Mouse (Mus musculus) c-Kit-positive CD71-positive TER-119-positive erythroid progenitor cells, embryonic 14.5 days (primary cell): ENCODE data around the gene Tspyl2.
"Not testable (repeated sequence)": the region's sequence is repeated elsewhere in the genome, so short reads cannot be mapped to it uniquely, and the experiment has no call there.

Experiments
- DNase-seq: peaks from one replicate; pipeline ENCODE4 v3.0.0-alpha.2; 2013; ENCODE audit warnings: low spot score

The Tspyl2 gene

DNA sequence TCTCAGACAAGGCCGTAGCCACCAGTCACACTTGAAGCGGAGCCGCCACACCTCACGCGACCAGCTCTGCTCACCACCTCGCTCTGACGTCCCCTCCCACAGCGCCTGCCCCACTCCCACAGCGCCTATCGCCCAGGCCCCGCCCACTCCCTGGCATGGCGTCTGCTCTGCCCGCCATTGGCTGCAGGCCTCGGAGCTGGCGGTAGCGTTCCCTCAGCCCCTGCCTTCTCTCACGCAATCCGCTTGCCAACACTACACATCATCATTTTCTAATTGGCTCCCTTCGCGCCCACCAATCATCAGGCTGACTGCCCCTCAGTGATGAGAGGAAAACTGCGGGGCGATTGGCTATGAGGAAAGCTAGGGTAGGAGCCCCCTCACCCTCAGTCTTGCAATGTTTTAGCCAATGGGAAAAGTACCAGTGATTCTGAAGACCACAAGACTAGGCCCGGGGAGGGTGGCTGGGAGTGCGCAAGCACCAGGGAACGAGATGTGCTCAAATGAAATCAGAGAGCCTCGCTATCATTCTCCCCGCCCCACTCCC is at the start of gene Tspyl2:
Gene Tspyl2, minus strand, starts transcription at position 68 of the 544 bp plus-strand sequence.
- DNase-seq, result peak; percentile 72

DNA sequence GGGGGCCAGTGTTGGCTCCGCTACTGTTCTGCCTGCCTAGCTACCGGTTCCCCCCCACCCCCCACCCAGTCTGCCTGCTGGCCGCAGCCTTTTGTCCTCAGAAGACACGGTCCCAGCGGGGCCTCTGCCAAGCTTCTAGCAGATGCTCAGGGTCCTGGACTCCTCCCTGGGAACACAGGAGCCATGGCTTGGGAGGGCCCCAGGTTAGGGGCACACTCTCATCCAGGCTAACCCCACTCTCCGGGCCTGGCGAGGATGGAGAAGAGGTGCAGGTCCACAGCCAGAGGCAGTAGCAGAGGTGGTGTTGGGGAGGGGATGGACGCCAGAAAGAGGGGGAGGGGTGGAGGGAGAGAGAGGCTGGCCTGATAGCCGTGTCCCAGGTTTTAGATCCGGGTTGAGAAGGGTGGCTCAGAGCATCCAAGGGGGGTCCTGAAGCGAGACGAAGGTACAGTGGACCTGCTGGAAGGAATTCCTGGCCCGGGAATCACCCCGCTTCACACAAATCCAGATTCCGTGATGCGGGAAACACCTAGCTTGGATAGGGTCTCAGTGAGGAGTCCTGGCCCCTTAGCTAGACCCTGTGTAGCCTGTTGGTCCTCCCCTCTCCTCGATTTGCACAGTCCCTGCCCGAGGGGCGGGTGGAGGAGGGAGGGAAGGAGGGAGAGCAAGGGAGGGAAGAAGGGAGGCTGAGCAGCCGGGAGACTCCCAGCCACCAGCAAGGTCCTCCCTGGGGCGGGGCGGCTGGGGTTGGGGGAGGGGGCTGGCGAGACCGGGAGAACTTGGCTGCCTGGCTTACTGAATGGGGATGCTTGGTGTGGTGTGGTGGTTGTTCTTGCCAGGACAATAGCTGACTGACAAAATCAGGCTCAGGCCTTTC is 26.4 kb upstream of the Tspyl2 start, which contains the start of gene Gpr173:
Gene Gpr173, minus strand, starts transcription at position 308 of the 877 bp plus-strand sequence.
- DNase-seq, result no peak

DNA sequence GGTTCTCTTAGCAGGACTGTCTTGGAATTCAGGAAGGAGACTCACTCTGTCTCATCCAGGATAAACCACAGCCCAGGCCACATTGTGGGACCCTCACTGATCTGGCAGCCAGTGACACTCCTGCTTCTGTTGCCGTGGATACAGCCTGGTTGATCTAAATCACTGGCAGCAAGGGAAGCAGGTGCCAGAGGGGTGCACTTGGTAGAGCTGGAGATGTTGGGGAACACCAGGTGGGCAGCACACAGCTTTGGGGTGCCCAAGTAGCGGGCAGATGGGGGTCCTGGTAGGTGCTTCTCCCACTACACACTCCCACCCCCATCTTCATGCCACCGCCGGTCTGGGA is 25.8 kb upstream of the Tspyl2 start:
- no peak for DNase-seq

DNA sequence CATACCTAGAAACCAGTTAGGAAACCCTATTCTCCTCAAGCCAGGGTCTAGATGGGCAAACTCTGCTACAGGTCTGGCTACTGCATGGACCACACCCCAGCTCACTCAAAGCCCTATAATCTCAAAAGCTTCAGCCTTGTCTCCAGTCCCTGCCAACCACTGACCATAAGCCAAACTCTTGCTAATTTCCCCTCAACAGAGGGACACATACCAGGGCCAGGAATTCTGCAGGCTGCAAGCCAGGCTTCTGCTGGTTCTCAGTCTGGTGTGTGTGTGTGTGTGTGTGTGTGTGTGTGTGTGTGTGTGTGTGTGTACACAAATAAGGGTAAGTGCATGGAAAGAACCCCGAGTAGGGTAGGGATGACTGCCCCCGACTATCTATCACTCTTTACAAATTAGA is 24.2 kb upstream of the Tspyl2 start:
- DNase-seq, result no peak

DNA sequence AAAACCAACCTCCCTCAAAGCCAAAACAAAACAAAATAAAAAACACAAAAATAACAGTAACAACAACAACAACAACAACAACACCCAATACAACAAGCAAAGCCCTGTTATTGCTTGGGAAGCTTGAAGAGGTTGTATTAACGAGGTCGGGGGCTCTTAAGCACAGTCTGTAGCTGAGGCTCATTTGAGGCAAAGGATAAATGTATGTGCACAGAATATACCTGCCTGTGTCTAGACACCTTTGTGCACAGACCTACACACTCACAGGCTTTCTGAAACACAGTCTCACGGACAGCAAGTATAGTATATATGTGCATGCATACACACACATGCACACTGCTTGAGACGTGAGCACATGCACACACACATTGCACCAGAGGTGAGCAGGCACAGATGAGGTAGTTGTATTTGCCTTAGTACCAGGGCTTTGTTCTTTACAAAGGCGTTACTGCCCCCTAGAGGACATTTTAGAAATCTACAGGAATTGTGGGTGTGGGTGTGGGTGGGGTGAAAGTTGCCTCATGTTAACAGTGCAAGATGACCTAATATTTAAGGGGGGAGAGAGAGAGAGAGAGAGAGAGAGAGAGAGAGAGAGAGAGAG is 10.4 kb upstream of the Tspyl2 start:
- peak; percentile 61 for DNase-seq

DNA sequence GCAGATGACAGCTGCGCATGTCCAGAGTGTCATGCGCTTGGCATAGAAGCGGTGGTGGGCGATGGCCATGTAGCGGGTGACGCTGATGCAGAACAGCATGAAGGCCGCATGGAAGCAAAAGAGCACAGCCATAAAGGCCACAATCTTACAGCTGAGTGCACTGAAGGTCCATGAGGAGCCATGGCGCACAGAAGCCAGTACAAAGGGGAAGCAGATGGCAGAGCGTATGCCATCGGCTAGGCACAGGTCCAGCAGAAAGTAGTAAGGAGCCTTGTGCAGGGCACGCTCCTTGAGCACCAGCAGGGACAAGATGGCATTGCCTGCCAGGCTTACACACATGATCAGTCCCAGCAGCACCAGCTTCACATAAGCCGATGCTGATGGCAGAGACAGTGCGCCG is 4.8 kb upstream of the Tspyl2 start:
- no peak for DNase-seq

DNA sequence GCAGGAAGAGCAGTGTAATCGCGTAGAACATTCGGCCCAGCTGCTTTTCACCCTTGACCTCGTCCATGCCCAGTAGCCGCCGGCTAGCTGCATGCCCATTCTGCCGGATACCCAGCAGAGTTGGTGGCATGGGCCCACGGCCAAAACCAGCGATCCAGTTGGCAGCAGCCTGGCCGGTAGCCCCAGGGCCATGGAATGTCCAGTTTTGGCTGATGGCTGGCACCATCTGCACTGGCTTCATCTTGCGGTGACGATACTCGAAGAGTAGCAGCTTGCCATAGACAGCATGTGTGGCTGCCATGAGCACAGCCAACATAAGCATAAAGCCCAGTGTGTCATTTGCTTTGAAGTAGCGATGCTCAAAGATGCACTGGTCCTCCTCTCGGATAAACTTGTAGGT is 4.4 kb upstream of the Tspyl2 start:
- no peak for DNase-seq

DNA sequence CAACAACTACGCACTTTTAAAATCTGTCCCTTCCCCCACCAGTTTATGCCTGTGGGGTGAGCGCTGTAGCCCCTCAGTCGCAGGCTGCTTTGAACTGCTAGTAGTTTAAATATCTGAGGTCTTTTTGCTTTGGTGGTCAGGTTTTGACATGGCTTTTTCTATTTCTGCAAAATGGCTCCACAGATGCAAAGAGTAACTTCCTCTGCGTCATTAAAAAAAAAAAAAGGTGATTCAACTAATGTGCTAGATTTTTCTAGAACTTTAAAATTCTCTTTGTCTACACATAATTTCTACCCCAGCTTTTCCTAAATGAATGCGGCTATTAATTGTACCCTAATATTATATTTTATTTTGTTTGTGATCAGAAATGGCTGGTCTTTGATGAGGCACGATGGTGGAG is 678 bp upstream of the Tspyl2 start:
- DNase-seq, result no peak

DNA sequence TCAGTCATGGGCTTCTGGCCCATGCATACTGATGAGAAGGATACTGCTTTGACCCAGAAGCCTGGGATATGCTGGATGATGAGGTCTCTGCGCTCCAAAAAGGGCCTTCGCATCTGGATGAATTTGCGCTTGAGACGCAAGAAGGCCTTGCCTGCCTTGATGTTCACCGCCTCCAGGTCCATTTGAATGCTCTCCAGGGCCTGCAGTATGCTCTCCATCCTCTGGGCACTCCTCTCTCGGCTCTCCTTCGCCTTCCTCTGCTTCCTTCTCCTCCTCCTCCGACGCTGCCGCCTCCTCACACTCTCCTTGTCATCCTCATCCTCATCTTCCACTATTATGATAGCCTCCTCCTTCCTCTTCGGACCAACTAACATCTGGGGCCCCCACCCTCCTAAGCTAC is 729 bp downstream of the Tspyl2 start:
- DNase-seq, result no peak

DNA sequence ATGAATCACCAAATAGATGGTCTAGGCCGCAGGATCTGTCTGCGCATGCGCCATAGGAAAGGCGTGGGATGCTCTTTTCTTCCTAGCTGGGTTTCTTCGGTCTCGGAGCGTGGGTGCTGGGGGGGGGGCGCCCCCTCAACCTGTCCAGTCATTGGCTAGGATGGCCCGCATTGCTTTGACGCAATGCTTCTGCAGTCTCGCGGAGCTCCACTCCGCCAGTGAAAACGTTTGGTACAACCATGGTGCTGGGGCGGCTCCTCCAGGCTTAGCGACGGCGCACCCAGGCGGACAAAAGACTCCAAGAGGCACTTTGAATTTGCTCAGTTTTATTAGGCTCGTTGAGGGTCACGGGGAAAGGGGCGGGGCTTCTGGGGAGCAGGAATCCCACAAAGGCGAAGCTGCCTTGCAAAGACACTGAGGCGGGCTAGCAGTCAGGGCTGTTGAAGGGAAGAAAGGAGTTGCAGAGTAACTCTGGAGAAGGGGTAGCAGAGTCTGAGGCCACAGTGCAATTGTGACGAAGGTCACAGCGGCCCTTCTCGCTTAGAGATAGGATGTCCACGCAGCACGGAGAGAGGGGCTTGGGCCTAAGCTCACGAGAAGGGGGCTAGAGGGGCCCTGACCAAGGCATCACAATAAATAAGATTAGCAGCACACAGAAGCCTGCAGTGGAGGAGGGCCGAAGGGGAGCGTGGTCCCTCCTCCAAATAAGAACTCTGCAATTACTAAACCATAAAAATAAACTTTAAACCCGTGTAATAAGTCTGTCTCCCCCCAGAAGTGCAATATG is 5.5 kb downstream of the Tspyl2 start:
- DNase-seq, result peak; percentile 71

DNA sequence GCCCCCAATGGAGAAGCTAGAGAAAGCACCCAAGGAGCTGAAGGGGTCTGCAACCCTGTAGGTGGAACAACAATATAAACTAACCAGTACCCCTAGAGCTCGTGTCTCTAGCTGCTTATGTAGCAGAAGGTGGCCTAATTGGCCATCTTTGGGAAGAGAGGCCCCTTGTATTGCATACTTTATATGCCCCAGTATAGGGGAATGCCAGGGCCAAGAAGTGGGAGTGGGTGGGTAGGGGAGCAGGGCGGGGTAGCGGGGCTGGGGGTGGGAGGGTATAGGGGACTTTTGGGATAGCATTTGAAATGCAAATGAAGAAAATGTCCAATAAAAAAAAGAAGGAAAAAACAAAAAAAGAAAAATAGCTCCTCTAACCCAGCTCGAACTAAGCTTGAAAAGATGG is 6.1 kb downstream of the Tspyl2 start:
- not testable (repeated sequence) for DNase-seq

DNA sequence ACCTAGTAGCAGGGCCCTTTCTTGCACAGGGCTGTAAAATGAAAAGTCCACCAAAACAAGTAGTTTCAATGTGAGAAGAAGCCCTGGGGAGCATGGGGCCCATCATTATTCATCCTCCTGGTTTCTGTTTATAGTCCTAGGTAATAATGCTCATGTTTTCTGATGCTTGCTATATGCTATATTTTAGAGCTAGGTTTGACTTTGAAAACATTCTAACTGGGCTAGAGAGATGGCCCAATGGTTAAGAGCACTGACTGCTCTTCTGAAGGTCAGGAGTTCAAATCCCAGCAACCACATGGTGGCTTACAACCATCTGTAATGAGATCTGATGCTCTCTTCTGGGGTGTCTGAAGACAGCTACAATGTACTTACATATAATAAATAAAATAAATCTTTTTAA is 12.8 kb downstream of the Tspyl2 start:
- DNase-seq, result not testable (repeated sequence)

DNA sequence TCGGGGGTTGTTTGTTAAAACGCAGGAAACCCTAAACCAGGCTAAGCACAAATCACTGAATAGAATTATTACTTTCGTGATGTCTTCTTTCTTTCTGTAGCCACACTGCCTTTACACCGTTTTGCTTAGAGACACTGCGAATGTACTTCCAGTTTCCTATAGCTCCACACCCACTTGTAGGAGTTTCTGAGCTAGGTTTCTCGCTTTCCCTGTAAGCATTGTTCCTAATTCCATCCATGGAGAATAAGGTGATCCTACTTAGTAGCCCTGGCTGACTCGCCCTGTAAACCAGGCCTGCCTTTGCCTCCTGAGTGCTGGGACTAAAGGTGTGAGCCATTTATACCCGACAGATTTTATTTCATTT is 14.6 kb downstream of the Tspyl2 start:
- DNase-seq, result no peak

DNA sequence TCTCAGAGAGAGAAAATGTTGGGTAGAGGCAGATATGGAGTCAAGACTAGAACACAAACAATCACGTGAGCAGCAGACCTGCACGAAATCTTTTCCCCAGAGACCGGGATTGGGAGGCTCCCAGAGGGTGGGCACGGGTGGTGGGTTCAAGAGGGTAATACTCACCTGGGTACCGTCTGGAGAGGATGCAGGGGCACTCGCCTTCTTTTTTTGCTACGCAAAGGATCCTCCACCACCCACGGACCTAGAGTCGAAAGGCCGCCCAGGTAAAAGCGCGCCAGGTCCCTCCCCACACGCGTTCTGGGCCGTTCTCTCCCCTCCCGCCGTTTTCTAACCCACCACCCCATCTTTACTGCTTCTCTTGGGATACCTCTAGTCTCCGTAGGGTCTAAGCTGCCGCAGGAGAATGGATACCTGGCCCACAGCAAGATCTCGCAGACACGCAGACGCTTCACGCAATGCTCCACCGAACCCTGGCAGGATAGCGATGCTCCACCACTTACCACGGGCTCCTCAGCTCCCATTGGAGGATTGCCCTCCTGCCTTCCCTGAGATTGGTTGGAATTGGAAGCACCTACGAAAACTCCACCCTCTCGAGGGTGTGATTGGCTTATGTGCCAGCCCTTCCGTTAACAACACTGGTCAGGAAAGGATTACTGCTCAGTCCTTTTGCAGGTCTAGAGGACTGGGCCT is 15.1 kb downstream of the Tspyl2 start, which contains the start of gene Kantr:
Gene Kantr, minus strand, starts transcription at position 500 of the 693 bp plus-strand sequence.
- DNase-seq, result peak; percentile 81

DNA sequence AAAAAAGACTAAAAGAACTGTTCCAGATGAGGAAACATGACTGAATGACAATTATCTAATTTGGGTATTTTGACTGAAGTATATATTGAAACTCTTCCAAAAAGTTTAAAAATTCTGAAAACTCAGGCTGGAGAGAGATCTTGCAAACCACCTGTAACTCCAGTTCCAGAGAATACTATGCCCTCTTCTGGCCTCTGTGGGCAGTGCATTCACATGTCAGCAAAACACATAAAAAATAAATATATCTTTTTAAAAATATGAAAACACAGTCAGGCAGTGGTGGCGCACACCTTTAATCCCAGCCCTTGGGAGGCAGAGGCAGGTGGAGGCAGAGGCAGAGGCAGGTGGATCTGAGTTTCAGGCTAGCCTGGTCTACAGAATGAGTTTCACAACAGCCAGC is 18.6 kb downstream of the Tspyl2 start:
- no peak for DNase-seq

DNA sequence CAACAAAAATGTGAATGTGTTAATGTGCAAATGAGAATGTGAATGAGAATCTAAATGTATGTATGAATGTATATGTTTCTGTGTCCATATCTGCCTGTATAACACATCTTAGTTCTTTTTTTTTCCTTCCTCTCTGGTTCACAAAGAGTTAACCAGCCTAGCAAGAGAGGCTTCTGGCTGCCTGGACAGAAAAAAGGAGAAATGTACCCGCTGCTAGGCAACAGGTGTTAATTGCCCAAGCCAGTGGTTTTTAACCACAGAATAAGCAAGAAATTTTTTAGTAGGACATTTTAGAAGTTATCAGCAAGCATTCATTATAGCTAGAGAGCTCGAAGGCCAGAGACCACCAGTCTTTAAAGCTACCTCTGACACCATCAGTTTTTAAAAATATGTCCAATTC is 19.4 kb downstream of the Tspyl2 start:
- DNase-seq, result no peak

DNA sequence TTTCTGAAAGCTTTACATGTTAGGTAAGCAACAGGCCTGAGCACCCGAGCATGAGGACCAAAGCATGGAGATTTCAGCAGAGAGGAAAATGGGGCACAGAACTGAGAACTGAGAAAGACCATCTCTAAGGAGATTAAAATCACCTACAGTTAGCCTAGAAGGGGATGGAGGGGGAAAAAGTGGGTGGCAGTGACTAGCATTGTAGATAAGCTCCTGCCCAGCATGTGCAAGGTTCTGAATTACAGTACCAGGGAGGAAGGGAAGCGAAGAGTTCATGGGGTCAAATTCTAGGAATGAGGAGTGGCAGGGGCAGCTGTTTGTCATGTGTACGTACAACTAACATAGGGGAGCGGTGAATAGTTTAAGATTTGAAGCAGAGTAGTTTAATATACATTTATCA is 21.7 kb downstream of the Tspyl2 start:
- no peak for DNase-seq

DNA sequence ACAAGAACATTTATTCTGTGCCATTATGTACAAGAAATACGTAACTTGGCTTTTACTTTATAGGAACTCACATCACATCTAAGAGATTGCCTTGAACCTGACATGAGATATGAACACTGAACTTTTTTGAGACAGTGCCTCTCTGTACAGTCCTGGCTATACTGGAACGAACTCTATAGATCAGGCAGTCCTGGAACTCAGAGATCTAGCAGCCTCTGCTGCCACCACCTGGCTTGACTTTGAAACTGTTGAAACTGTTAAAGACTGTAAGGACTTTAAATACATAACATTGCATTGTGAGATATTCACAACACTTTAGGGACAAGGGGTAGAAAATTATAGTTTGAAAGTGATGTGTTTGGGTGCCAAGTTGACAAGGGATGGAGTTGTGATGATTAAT is 34.3 kb downstream of the Tspyl2 start:
- DNase-seq, result peak; percentile 70

DNA sequence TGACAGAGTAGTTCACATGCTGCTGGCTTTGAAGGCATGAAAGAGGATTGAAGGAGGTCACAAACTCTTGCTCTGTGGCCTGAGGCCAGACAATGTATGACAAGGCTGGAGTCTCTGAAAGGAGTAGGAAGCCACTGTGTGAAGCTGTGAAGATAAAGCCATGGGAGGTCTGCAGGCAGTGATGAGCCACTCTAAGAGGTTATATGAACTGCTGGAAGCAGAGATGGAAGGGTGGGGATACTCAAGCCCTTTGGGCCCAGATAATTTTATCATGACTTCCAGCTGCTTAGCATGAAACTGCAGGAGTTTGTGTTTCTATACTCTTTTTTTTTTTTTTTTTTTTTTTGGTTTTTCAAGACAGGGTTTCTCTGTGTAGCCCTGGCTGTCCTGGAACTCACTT is 34.9 kb downstream of the Tspyl2 start:
- peak; percentile 80 for DNase-seq

DNA sequence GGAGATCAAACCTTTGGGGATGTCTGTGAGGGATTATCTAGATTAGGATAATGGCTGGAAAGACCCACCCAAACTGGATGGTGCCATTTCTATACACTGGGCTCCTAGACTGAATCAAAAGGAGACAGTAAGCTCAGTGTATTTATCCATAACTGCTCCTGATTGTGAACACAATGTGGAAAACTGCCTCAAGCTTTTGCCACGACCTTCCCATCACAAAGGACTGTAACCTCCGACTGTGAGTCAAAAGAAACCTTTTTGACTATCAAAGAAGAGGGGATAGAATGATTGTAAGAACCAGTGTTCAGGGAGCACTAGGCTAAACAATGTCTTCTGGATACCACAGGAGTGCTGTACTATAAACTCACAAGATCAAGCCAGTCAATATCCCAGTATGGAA is 36.0 kb downstream of the Tspyl2 start:
- no peak for DNase-seq

DNA sequence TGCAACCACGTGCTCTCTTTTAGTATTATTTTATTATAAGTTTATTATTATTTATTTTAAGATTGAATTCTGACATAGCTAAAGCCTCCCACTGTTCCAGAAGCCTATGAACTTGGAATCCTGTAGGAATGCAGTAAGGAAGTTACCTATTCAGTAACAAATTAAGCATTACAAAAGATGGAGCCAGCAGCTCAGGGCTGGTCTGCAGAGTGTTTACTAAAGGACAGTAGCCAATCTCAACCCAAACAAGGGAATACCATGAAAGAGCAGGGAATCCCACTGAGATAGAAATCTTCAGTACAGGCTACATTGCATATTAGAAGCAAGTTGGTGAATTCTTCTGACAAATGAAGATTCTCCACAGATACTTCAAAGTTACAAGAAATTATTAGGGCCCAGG is 55.2 kb downstream of the Tspyl2 start:
- DNase-seq, result not testable (repeated sequence)
